Comparison of ENCODE assay signal across 8 mouse cellular contexts in the genomic region with DNA sequence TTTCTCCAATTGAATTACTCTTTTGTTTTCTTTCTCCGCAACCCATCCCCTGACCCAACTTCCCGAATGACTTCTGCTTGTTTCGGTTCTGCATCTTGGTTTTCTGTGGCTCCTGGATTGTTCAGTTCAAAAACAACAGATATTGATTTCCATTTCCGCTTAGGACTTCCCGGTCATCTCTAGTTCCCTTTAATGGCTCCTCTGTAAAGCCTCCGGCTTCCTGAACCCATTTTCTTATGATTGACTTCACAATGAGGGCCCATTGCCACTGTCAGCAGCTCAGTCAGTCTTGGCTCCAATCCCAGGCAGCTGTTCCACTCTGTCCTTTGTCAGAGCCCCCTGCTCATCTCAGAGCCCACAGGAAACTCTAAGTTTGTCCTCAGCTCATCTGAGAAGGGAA. TPM values are rescaled to one million over a fixed set of nuclear protein-coding genes. Genes with fewer than 3 reads are reported as not detected.
DNase-seq lines count a peak whose midpoint lies in the region; ATAC-seq and TF ChIP-seq lines count a peak whose summit lies in the region.

No protein-coding gene starts in this region.

- no peaks in the 10 kb centered on the region for H3K4me1 ChIP-seq in forebrain, postnatal 0 days (ENCODE audit: insufficient read depth)
- peaks cover 15% of the 10 kb centered on the region for H3K4me1 ChIP-seq in forebrain, embryonic 13.5 days
- H3K4me1 ChIP-seq in stomach, embryonic 15.5 days, result no peaks in the 10 kb centered on the region
- no peaks in the 10 kb centered on the region for H3K4me1 ChIP-seq in stomach, postnatal 0 days (replicated peaks; ENCODE audit: control insufficient read depth, insufficient read depth)

- TF ChIP-seq CTCF in forebrain, postnatal 0 days (IDR thresholded peaks at IDR 0.05; ENCODE audit: low read depth), result no peak
- no peak for TF ChIP-seq CTCF in stomach, postnatal 0 days (IDR thresholded peaks at IDR 0.05; ENCODE audit: low read depth)

- no peaks in the 10 kb centered on the region for H3K9me3 ChIP-seq in forebrain, postnatal 0 days (ENCODE audit: low read length)
- no peaks in the 10 kb centered on the region for H3K9me3 ChIP-seq in forebrain, embryonic 13.5 days (replicated peaks)
- H3K9me3 ChIP-seq in stomach, embryonic 15.5 days, result no peaks in the 10 kb centered on the region
- no peaks in the 10 kb centered on the region for H3K9me3 ChIP-seq in stomach, postnatal 0 days (ENCODE audit: control insufficient read depth, low read length)

- no peak for DNase-seq in forebrain, postnatal 0 days
- no peak for DNase-seq in stomach, postnatal 0 days (ENCODE audit: low spot score)
- peak; percentile 58 to 63 for DNase-seq in kidney, postnatal 36 days
- DNase-seq in right cerebral cortex, postnatal 14 days, result no peak
- DNase-seq in right cerebral cortex, adult 2 months (ENCODE audit: low spot score in 2 of 2), result no peak
- DNase-seq in left cerebral cortex, adult 8-10 months (ENCODE audit: low spot score in 2 of 2), result no peak

- WGBS in forebrain, postnatal 0 days, result 42% methylated on average over 6 of the region's 6 CpGs
- 49% methylated on average over 6 of the region's 6 CpGs for WGBS in forebrain, embryonic 13.5 days
- 44% methylated on average over 6 of the region's 6 CpGs for whole genome bisulfite sequencing in stomach, embryonic 15.5 days
- 57% methylated on average over 6 of the region's 6 CpGs for WGBS in stomach, postnatal 0 days

- H3K4me2 ChIP-seq in forebrain, postnatal 0 days (ENCODE audit: low read depth), result no peak overlapping the region
- no peak overlapping the region for H3K4me2 ChIP-seq in forebrain, embryonic 13.5 days
- no peak overlapping the region for H3K4me2 ChIP-seq in stomach, embryonic 15.5 days
- no peak overlapping the region for H3K4me2 ChIP-seq in stomach, postnatal 0 days (replicated peaks; ENCODE audit: low read depth)

- no peak overlapping the region for H3K4me3 ChIP-seq in forebrain, postnatal 0 days (ENCODE audit: low read depth, low read length)
- H3K4me3 ChIP-seq in forebrain, embryonic 13.5 days, result no peak overlapping the region
- no peak overlapping the region for H3K4me3 ChIP-seq in stomach, embryonic 15.5 days (replicated peaks)
- H3K4me3 ChIP-seq in stomach, postnatal 0 days (ENCODE audit: low read depth, low read length), result no peak overlapping the region

- no peak overlapping the region for H3K9ac ChIP-seq in forebrain, postnatal 0 days
- no peak overlapping the region for H3K9ac ChIP-seq in forebrain, embryonic 13.5 days
- H3K9ac ChIP-seq in stomach, embryonic 15.5 days, result no peak overlapping the region
- H3K9ac ChIP-seq in stomach, postnatal 0 days (ENCODE audit: low read length), result no peak overlapping the region

- no peaks in the 10 kb centered on the region for H3K27me3 ChIP-seq in forebrain, postnatal 0 days (ENCODE audit: insufficient read depth, low read length)
- no peaks in the 10 kb centered on the region for H3K27me3 ChIP-seq in forebrain, embryonic 13.5 days
- no peaks in the 10 kb centered on the region for H3K27me3 ChIP-seq in stomach, embryonic 15.5 days (replicated peaks)
- no peaks in the 10 kb centered on the region for H3K27me3 ChIP-seq in stomach, postnatal 0 days (ENCODE audit: control insufficient read depth, insufficient read depth, low read length)

- no peaks in the 10 kb centered on the region for H3K36me3 ChIP-seq in forebrain, postnatal 0 days (ENCODE audit: insufficient read depth)
- no peaks in the 10 kb centered on the region for H3K36me3 ChIP-seq in forebrain, embryonic 13.5 days (ENCODE audit: poor library complexity, severe bottlenecking)
- no peaks in the 10 kb centered on the region for H3K36me3 ChIP-seq in stomach, embryonic 15.5 days
- H3K36me3 ChIP-seq in stomach, postnatal 0 days (ENCODE audit: control insufficient read depth, insufficient read depth, low read length), result no peaks in the 10 kb centered on the region

- ATAC-seq in forebrain, postnatal 0 days, result peak; percentile 54; the same call in 1 of the 2 replicates
- no peak for ATAC-seq in forebrain, embryonic 13.5 days
- no peak for ATAC-seq in stomach, embryonic 15.5 days (ENCODE audit: insufficient read depth, low FRiP score, low read depth)
- no peak for ATAC-seq in stomach, postnatal 0 days (ENCODE audit: low FRiP score, low TSS enrichment)

- no peak overlapping the region for H3K27ac ChIP-seq in forebrain, postnatal 0 days (ENCODE audit: low read depth, low read length)
- no peak overlapping the region for H3K27ac ChIP-seq in forebrain, embryonic 13.5 days
- H3K27ac ChIP-seq in stomach, embryonic 15.5 days, result peak overlapping the region; percentile 21; the same call in 1 of the 2 replicates
- H3K27ac ChIP-seq in stomach, postnatal 0 days (replicated peaks), result no peak overlapping the region

- TF ChIP-seq EP300 in stomach, postnatal 0 days (optimal IDR thresholded peaks at IDR 0.05), result no peak

RNA-seq across cellular contexts. Expression of gene Sh3pxd2b, which starts 16.5 kb away (rescaled TPM):
- 26.0 and 35.9 TPM in 2 replicates for total RNA-seq in forebrain, postnatal 0 days (2014; rRNA removed)
- 5.7 and 7.4 TPM in 2 replicates for polyA plus RNA-seq in forebrain, postnatal 0 days (2015; fragmentation: Nextera tagmentation; extraction: Ambion mirVana)
- 15.7 and 18.6 TPM in 2 replicates for polyA plus RNA-seq in forebrain, embryonic 13.5 days (2015; fragmentation: Nextera tagmentation; extraction: Ambion mirVana)
- 18.6 and 20.3 TPM in 2 replicates for polyA plus RNA-seq in stomach, embryonic 15.5 days (2015; fragmentation: Nextera tagmentation; extraction: Ambion mirVana)
- 4.8 and 5.0 TPM in 2 replicates for polyA plus RNA-seq in stomach, postnatal 0 days (2015; fragmentation: Nextera tagmentation; extraction: Ambion mirVana)
- total RNA-seq in left cerebral cortex, adult 8-10 months (2022), result 10 to 100 TPM in 3 of 4 experiments, 1 to 10 TPM in 1; 9.1 to 12.6 (median 11.9) TPM

RNA-seq across cellular contexts. Expression of gene Hbq1a, which starts 31.2 kb away (rescaled TPM):
- total RNA-seq in forebrain, postnatal 0 days (2014; rRNA removed), result 1.3 and 1.6 TPM in 2 replicates
- 2.3 and 2.6 TPM in 2 replicates for polyA plus RNA-seq in forebrain, postnatal 0 days (2015; fragmentation: Nextera tagmentation; extraction: Ambion mirVana)
- 0.65 and 0.86 TPM in 2 replicates for polyA plus RNA-seq in forebrain, embryonic 13.5 days (2015; fragmentation: Nextera tagmentation; extraction: Ambion mirVana)
- 0.89 and 1.3 TPM in 2 replicates for polyA plus RNA-seq in stomach, embryonic 15.5 days (2015; fragmentation: Nextera tagmentation; extraction: Ambion mirVana)
- not detected in 2 replicates for polyA plus RNA-seq in stomach, postnatal 0 days (2015; fragmentation: Nextera tagmentation; extraction: Ambion mirVana)
- 1 to 10 TPM in 1 of 4 experiments, under 1 TPM in 2, not detected in 1; 0.67 to 1.9 (median 0.71) TPM for total RNA-seq in left cerebral cortex, adult 8-10 months (2022)

RNA-seq across cellular contexts. Expression of gene Hba-a2, which starts 34.8 kb away (rescaled TPM):
- 789 and 953 TPM in 2 replicates for total RNA-seq in forebrain, postnatal 0 days (2014; rRNA removed)
- polyA plus RNA-seq in forebrain, postnatal 0 days (2015; fragmentation: Nextera tagmentation; extraction: Ambion mirVana), result 1,191 and 1,686 TPM in 2 replicates
- polyA plus RNA-seq in forebrain, embryonic 13.5 days (2015; fragmentation: Nextera tagmentation; extraction: Ambion mirVana), result 5,794 and 5,805 TPM in 2 replicates
- 12,213 and 21,597 TPM in 2 replicates for polyA plus RNA-seq in stomach, embryonic 15.5 days (2015; fragmentation: Nextera tagmentation; extraction: Ambion mirVana)
- 728 and 926 TPM in 2 replicates for polyA plus RNA-seq in stomach, postnatal 0 days (2015; fragmentation: Nextera tagmentation; extraction: Ambion mirVana)
- total RNA-seq in left cerebral cortex, adult 8-10 months (2022), result 100 to 1,000 TPM; 161 to 321 (median 230) TPM

RNA-seq across cellular contexts. Expression of gene Hbq1b, which starts 44.3 kb away (rescaled TPM):
- 0.71 and 1.8 TPM in 2 replicates for total RNA-seq in forebrain, postnatal 0 days (2014; rRNA removed)
- 3.5 and 5.5 TPM in 2 replicates for polyA plus RNA-seq in forebrain, postnatal 0 days (2015; fragmentation: Nextera tagmentation; extraction: Ambion mirVana)
- polyA plus RNA-seq in forebrain, embryonic 13.5 days (2015; fragmentation: Nextera tagmentation; extraction: Ambion mirVana), result 1.2 and 1.7 TPM in 2 replicates
- 4.5 and 8.8 TPM in 2 replicates for polyA plus RNA-seq in stomach, embryonic 15.5 days (2015; fragmentation: Nextera tagmentation; extraction: Ambion mirVana)
- 0.18 TPM in 1 of 2 replicates, not detected in the other for polyA plus RNA-seq in stomach, postnatal 0 days (2015; fragmentation: Nextera tagmentation; extraction: Ambion mirVana)
- under 1 TPM in 2 of 4 experiments, not detected in 2; 0.72 to 0.78 TPM for total RNA-seq in left cerebral cortex, adult 8-10 months (2022)

RNA-seq across cellular contexts. Expression of gene Hba-a1, which starts 47.8 kb away (rescaled TPM):
- 405 and 563 TPM in 2 replicates for total RNA-seq in forebrain, postnatal 0 days (2014; rRNA removed)
- polyA plus RNA-seq in forebrain, postnatal 0 days (2015; fragmentation: Nextera tagmentation; extraction: Ambion mirVana), result 490 and 723 TPM in 2 replicates
- polyA plus RNA-seq in forebrain, embryonic 13.5 days (2015; fragmentation: Nextera tagmentation; extraction: Ambion mirVana), result 2,413 and 2,442 TPM in 2 replicates
- polyA plus RNA-seq in stomach, embryonic 15.5 days (2015; fragmentation: Nextera tagmentation; extraction: Ambion mirVana), result 4,810 and 9,460 TPM in 2 replicates
- 317 and 411 TPM in 2 replicates for polyA plus RNA-seq in stomach, postnatal 0 days (2015; fragmentation: Nextera tagmentation; extraction: Ambion mirVana)
- total RNA-seq in left cerebral cortex, adult 8-10 months (2022), result 100 to 1,000 TPM; 209 to 396 (median 272) TPM

Comparison
In these comparisons a context has a peak if more than half of its experiments do, and no peak if none do; other contexts are left out.
1. DNase-seq: peak in kidney, postnatal 36 days (2 of 2); none in forebrain, postnatal 0 days (single experiment), stomach, postnatal 0 days (single experiment), right cerebral cortex, postnatal 14 days (single experiment), right cerebral cortex, adult 2 months (0 of 2) and left cerebral cortex, adult 8-10 months (0 of 2).